In the genomic region with DNA sequence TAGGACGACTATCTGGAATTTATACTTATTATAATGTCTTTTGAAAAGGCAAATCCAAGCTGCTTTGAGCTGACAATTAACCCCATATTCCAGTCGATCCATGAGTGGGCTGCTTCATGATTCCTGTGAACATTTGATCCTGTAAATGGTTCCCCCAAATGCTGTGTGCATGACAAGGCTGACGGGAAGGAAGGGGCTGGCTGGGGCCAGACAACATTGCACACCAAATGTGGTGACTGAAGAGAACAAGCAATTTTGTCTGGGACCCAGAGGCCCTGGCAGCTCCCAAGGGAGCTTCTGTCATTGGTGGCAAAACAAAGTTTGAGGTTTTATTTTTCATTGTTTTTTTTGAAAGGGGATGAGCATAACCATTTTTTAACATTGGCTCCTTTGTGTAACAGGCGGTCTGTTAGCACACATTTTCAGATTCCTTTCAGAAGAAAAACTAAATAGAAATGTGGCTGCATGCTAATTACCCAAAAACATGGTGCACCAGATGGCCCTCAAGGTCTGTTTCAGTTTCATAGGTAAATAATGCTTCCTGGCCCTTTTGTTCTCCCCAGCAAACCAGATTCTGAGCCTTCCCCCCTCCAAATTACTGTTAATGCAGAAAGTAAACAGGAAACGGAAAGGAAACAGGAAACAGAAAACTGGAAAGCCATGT, we compare ENCODE assay signal across 20 mouse cellular contexts.
DNase-seq lines count a peak whose midpoint lies in the region; ATAC-seq lines count a peak whose summit lies in the region.
"Had no signal": no experiment of that assay in that cellular context is flagged by ENCODE, and none has a peak within 500 bp of the region (broad histone marks: within the 10 kb centered on the region; RNA-seq: fewer than 3 reads in every experiment).

No protein-coding gene starts in this region.

- H3K4me3 ChIP-seq in forebrain, embryonic 13.5 days, result no peak overlapping the region
- no peak overlapping the region for H3K4me3 ChIP-seq in forebrain, embryonic 11.5 days (ENCODE audit: low read depth, low read length)
- H3K4me3 ChIP-seq: kidney, embryonic 15.5 days; liver, embryonic 12.5 days; neural tube, embryonic 15.5 days had no signal

- no peak overlapping the region for H3K9ac ChIP-seq in forebrain, embryonic 13.5 days
- H3K9ac ChIP-seq in forebrain, embryonic 11.5 days (ENCODE audit: low read length), result no peak overlapping the region
- H3K9ac ChIP-seq: kidney, embryonic 15.5 days; liver, embryonic 12.5 days; neural tube, embryonic 15.5 days had no signal

- no peak overlapping the region for H3K27ac ChIP-seq in forebrain, embryonic 13.5 days
- no peak overlapping the region for H3K27ac ChIP-seq in forebrain, embryonic 11.5 days (ENCODE audit: low read depth, low read length)
- H3K27ac ChIP-seq: kidney, embryonic 15.5 days; liver, embryonic 12.5 days; neural tube, embryonic 15.5 days had no signal

- no peaks in the 10 kb centered on the region for H3K36me3 ChIP-seq in forebrain, embryonic 13.5 days (ENCODE audit: poor library complexity, severe bottlenecking)
- no peaks in the 10 kb centered on the region for H3K36me3 ChIP-seq in forebrain, embryonic 11.5 days (ENCODE audit: control insufficient read depth, insufficient read depth, low read length)
- H3K36me3 ChIP-seq: kidney, embryonic 15.5 days; liver, embryonic 12.5 days; neural tube, embryonic 15.5 days had no signal

- no peak overlapping the region for H3K4me2 ChIP-seq in forebrain, embryonic 13.5 days
- H3K4me2 ChIP-seq in forebrain, embryonic 11.5 days (ENCODE audit: low read depth, low read length, severe bottlenecking), result no peak overlapping the region
- H3K4me2 ChIP-seq: heart, embryonic 11.5 days; kidney, embryonic 15.5 days; liver, embryonic 12.5 days; midbrain, embryonic 11.5 days; neural tube, embryonic 15.5 days had no signal

- DNase-seq in forebrain, embryonic 11.5 days (ENCODE audit: low spot score), result no peak
- peak; percentile 40 to 48 for DNase-seq in right cerebral cortex, postnatal 10 days (ENCODE audit: low spot score in 2 of 2)
- DNase-seq in right cerebral cortex, postnatal 4 days, result no peak
- peak; percentile 31 to 54 for DNase-seq in layer of hippocampus, adult 8-10 months (ENCODE audit: low spot score in 2 of 2)
- DNase-seq in T-cell, adult 2 months (ENCODE audit: low spot score), result no peak
- no peak for DNase-seq in urinary bladder, postnatal 14 days (ENCODE audit: low spot score)
- no peak for DNase-seq in heart, adult 18-20 months
- DNase-seq: cerebellum, postnatal 25 days; gastrocnemius, postnatal 36 days; heart, postnatal 36 days; left cerebral cortex, postnatal 4 days; lung, postnatal 36 days; thymus, postnatal 36 days had no signal

- peak; percentile 70; the same call in 1 of the 2 replicates for ATAC-seq in forebrain, embryonic 13.5 days
- no peak for ATAC-seq in forebrain, embryonic 11.5 days (replicated peaks; ENCODE audit: low FRiP score)
- ATAC-seq: inflammation-experienced regulatory T-cells, adult 6 months; liver, embryonic 12.5 days had no signal

- 59% methylated on average over 5 of the region's 5 CpGs for WGBS in forebrain, embryonic 13.5 days
- 77% methylated on average over 5 of the region's 5 CpGs for WGBS in forebrain, embryonic 11.5 days

- no peaks in the 10 kb centered on the region for H3K27me3 ChIP-seq in forebrain, embryonic 13.5 days
- H3K27me3 ChIP-seq in forebrain, embryonic 11.5 days (ENCODE audit: control insufficient read depth, insufficient read depth, low read length), result no peaks in the 10 kb centered on the region
- H3K27me3 ChIP-seq: kidney, embryonic 15.5 days; liver, embryonic 12.5 days; neural tube, embryonic 15.5 days had no signal

- no peaks in the 10 kb centered on the region for H3K9me3 ChIP-seq in forebrain, embryonic 13.5 days (replicated peaks)
- no peaks in the 10 kb centered on the region for H3K9me3 ChIP-seq in forebrain, embryonic 11.5 days (ENCODE audit: control insufficient read depth, low read length)
- H3K9me3 ChIP-seq: kidney, embryonic 15.5 days; liver, embryonic 12.5 days; neural tube, embryonic 15.5 days had no signal

- H3K4me1 ChIP-seq in forebrain, embryonic 13.5 days, result 0 out of 2 replicates have a peak, but pooled peaks cover 2% of the 10 kb centered on the region
- no peaks in the 10 kb centered on the region for H3K4me1 ChIP-seq in forebrain, embryonic 11.5 days (replicated peaks; ENCODE audit: control insufficient read depth, insufficient read depth, low read length)
- H3K4me1 ChIP-seq: liver, embryonic 12.5 days; neural tube, embryonic 15.5 days had no signal

Comparison
In these comparisons a context has a peak if more than half of its experiments do, and no peak if none do; other contexts are left out.
1. DNase-seq: peak in right cerebral cortex, postnatal 10 days (2 of 2) and layer of hippocampus, adult 8-10 months (2 of 2); none in forebrain, embryonic 11.5 days (single experiment), right cerebral cortex, postnatal 4 days (single experiment), T-cell, adult 2 months (single experiment), urinary bladder, postnatal 14 days (single experiment) and heart, adult 18-20 months (0 of 2).